Mouse (Mus musculus) right cerebral cortex, adult 2 months (tissue): ENCODE results near the gene Cpped1.

ENCODE experiments used
- DNase-seq, 2 experiments: peaks; one replicate each; pipeline ENCODE4 v3.0.0; 2021 to 2022; ENCODE audit warnings: low spot score in 2 of 2

Gene Cpped1

DNA sequence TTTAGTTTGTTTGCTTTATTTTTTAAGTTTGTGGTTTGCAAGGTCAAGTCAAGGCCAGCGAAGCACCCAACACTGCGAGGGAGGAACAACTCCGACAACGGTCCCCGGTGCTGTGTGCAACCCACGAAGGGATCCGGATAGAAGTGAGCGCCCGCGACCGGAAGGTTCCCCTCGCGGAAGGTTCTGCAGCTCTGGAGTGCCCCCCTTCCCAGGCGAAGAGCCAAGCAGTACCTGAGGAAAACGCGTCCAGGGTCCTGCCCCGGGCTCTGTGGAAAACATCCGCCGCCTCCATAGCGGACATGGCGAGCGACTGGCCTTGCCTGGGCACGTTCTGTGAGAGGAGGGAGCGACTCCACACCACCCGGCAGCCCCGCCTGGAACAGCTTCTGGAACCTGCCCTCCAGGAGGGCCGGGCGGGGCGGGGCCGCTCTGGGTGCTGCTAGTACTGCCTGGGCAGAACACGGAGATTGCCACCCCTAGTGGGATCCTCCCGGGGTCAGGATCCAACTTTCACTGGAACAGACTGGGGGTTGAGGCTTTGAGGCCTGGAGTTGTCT is at the start of gene Cpped1:
Cpped1 (minus strand) TSS at position 411 of the 557 bp plus-strand sequence.
- DNase-seq, result peak; percentile 89 to 90

DNA sequence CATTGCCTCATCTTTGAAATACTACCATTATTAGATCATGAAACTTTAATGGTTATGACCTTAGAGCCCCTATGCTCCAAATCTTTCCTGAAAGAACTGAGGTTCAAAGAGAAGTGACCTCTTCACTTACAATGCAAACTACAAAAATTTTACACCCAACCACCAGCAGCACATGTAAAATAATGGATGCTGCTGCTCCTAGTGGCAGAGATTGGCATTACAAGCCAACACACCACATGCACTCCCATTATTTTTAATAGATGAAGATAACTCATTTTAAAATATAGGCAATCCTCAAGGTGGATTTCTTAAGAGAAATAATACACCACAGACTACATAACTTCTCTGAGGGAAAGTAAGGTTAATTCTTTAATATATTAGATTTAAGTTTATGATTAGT is 31.2 kb upstream of the Cpped1 start:
- DNase-seq, result peak; percentile 55 to 57

DNA sequence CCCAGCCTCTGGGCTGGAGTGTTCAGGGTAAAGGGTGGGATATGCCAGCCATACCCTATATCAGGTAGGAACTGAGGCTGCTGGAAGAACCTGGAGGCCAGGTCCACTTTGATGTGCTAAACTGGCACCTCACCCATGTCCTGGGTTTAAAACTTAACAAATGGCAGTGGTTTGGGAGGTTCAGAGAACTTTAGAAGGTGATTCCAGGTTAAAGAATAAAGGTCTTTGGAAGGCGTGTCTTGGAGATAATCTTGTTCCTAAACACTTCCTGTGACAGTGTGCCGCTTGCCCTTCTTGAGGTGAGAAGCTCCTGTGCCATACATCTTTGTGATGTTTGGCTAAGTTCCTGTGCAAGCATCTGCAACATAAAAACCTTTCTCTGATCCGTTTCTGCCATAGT is 1.6 kb upstream of the Cpped1 start:
- DNase-seq, result no peak

DNA sequence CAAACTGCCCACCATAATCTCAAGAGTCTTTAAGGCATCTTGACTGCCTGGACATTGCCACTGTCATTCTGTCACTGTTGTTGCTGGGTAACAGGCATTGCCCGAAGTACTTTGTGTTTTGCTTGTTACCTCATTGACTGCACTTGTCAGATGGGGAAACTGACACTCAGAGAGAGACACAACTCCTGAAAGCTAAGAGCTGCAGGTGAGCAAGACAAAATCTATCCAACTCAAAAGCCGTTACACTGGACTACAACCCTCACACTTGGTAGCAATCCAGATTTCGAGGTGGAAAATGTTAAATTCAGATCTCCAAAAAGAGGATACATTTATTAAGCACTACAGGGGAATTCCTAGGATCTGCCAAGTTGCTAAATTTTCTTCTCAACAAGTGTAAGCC is 572 bp upstream of the Cpped1 start:
- no peak for DNase-seq

DNA sequence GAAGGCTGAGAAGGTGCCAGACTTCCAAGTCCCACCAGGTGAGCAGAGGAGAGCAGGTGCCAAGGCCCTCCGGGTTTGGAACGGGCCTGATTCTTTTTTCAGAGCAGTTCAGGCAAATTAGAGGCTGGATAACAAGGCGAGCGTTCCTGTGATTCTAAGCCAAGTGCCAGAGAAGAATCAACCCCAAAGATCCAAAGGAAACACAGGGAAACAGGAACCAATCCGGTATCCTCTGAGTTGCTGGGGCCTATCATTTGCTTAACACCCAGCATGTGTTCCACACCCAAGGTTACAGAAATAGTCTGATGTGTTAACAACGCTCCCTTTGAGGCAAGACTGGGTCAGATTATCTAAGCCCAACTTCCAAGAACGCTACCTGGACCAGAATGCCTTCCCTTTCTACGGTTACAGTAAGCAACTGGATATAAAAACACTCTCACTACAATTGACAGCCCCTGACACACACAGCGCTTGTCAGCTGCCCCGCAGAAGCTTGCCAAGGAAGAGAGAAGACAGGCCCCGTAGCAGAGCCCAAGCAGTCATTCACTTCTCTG is 707 bp downstream of the Cpped1 start:
- DNase-seq, result no peak

DNA sequence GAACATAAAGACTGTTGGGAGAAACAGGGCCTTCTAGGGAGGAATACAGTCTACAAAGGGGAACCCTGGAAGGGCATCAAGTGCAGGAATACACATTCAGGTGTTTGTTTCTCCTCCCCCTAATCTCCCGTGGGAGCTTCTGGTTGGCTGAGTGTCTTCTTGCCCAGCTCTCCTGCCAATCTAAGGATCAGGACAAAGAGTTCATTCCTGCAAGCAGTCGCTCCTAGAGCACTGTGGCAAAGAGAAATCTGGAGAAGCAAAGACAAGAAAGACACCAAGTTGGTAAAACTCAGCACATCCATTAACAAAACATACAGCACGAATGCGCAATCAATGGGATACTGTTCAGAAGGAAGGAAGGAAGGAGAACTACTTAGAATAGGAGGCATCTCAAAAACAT is 1.4 kb downstream of the Cpped1 start:
- no peak for DNase-seq

DNA sequence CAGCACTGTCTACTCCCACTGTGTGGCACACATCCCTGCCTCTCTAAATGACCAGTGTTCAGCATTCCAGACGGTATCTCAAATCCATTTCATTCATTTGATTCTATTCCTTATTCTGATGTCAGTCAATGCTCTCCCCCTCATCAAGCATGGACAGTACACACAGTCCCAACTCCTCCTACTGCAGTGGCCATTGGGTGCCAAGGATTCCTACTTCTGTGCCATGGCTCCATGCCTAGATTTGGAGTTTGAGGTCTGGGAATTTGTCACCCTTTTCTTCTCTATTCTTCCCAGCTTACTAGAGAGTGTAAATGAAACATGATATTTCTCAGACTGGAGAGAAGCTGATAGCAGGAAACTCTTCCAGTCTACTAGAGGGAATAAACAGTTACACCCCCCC is 2.3 kb downstream of the Cpped1 start:
- DNase-seq, result no peak

DNA sequence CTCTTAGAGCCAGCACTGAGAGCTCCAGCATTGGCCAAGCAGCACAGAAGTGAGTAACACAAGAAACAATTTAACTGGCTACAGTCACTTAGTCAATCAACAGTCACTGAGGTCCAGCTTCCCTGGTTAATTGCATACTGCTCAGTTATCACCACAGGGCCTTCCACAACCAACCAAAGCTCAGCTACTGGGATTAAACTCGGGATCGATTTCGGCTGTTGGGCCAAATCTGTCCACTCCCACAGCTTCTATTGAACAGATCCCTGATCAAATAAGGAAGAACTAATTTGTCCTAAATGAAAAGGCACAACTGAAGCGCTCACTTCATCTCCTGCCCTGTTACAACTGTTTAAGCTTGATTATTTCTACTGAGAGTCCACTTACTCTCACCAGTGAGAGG is 4.0 kb downstream of the Cpped1 start:
- DNase-seq, result no peak

DNA sequence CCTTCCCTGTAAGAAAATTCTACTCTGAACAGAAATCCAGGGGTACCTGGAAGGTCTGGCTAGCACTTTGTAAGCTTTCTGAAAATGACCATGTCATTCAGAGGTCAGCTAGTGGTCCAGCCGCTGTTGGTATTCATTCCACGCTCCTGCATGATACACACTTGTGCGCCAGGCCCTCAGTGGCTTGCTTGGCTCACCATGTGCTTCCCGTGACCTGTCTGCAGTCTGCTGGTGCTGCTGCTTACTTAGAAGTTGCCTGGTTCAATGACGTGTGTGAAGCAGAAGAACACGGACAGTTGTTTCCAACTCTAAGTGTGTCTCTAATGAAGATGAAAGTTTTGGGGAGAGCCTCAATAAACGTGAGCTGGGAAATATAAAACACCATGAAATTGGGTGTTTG is 7.2 kb downstream of the Cpped1 start:
- DNase-seq, result no peak

DNA sequence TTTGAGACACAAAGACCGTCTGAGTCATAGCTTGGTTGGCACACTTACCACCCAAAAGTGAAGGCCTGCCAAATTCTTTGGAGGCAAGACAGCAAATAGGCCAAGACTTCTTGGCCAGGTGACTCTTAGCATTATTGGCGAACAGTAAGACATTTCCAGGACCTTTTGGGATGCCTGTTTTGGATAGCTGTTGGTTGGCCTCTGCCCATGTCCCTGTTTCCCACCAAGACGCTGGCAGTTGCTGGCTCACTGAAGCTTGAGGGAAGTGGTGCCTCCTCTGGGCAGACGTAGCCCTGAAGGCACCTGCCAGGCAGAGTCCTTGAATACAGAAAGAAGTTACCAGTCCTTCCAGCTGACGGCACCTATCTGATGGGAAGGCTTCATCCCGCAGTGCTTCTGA is 8.9 kb downstream of the Cpped1 start:
- DNase-seq, result no peak

DNA sequence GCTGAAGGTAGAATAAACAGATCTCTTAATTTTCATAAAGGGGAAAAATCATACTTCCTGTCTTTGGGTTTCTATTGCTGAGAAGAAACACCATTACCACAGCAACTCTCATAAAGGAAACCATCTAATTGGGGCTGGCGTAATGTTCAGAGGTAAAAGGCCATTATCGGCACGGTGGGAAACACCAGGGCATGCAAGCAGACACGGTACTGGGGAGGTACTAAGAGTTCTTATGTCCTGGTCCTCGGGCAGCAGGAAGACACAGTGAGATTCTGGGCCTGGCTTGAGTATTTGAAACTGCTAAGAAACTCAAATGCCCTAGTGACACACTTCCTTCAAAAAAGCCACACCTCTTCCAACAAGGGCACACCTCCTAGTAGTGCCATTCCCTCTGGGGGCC is 12.8 kb downstream of the Cpped1 start:
- DNase-seq, result no peak

DNA sequence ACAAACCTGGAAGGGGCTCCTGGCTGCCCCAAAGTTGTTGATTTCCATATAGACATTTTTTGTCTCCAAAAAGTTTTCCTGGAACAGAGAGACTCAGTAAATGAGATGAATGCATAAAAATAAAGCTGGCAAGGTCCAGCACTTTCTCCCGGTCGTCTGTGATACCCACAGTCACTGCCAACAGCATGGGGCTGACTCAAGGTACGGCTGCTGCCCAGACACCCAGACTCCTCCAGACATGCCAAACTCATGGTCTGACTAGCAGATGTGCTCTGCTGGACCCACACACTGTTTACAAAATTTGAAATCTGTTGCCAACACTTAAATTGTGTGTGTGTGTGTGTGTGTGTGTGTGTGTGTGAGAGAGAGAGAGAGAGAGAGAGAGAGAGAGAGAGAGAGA is 14.4 kb downstream of the Cpped1 start:
- no peak for DNase-seq

DNA sequence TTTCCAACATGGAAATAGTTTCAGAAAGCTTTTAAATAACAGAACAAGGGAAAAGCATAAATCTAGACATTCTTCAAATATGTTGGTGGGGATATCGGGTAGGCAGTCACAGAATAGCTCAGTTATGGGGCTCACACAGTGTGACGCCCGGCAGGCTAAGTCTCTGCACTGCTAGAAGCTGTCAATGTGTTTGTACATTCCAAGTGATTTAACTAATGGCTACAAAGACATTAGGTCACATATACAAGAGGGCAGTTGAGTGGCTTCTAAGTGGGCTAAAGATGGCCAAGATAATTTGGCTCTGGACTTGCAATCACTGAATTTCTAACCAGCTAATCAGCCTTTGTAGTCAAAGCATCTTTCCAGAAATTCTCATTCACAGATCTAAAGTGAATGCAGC is 19.1 kb downstream of the Cpped1 start:
- no peak for DNase-seq

DNA sequence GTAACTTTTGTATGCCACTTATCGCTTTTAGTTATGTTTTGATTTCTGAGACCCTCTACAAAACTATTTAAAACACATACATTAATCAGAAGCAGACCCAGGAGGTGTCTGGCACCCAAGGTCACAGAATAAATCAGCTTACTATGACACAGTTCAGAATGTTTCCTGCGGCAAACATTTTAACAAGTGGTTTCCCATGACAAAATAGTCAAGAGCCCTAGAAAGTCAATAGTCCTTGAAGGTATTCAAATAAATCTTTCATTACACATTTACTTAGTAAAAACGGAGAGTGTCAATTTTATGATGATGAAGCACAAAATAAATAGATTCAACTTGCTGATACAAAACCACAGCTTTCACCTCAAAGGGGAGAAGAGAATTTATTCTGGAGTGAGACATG is 19.5 kb downstream of the Cpped1 start:
- no peak for DNase-seq

DNA sequence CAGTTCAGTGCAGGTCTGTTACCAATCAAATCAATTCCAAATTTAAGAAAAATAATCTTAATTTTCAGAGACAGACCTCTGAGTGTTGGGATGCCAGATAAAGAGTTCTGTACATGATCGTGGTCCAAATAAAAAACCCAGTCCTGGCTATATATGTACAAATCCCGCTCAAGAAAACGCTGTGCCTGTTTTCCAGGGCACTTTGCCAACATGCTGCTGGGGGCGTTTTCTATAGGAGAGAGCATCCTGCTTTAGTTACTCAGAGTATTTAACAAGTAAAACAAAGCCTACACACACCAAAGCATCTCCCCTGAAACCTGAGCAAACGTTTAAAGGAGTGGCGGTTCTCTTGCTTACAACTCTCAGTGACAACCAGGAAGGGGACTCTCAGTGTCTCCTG is 27.4 kb downstream of the Cpped1 start:
- peak; percentile 44 to 62 for DNase-seq

DNA sequence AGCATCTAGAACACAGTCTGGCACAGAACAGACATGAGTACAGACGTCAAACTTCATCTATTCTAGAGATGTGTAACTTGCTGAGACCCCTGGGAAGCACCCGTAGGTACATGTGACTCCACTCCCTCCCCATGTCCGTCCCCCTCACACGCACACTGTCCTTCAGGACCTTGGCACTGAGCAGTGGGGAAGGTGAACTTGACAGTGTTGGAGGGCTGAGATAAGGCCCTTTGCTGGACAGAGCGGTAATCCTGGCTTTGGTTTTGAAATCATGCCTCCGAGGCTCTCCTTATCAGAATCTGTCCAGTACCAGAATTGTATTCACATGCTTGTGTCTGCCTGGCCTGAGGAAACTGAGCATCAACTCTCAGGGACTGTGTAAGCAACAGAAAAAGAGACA is 28.8 kb downstream of the Cpped1 start:
- DNase-seq, result no peak

DNA sequence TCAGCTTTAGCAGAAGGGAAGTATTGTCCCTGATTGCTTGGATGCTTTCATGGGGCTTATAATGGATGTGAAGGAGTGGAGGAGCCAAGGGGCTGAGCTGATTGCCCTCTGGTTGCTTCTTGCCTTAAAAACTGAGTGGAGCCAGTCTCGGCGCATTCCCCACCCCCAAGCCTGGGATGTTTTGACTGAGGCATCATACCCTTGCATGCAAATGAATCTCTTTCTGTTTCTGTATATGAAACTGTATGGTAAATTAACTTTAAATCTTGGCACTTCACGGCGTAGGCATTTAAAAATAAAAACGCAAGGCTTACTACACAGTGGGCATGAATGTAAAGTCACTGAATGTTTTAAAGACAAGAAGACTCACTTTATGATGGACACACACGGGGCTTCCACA is 30.0 kb downstream of the Cpped1 start:
- no peak for DNase-seq

DNA sequence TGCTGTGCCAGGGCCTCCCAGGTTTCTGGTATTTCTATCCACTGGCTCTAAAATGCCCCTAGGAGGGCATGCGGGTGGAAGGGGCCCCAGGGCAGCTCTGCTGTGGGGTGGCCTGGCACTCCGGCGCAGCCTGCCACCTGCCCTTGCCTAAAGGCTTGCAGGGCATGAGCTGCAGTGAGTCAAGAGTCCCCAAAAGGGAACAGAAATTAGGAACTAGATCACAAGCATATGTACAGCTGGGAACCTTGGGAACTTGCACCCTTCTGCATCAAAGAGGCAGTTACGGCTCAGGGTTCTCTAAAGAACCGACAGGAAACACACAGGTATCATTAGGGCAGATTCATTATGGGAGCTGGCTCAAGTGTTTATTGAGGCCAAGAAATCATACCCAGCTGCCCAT is 34.0 kb downstream of the Cpped1 start:
- no peak for DNase-seq

DNA sequence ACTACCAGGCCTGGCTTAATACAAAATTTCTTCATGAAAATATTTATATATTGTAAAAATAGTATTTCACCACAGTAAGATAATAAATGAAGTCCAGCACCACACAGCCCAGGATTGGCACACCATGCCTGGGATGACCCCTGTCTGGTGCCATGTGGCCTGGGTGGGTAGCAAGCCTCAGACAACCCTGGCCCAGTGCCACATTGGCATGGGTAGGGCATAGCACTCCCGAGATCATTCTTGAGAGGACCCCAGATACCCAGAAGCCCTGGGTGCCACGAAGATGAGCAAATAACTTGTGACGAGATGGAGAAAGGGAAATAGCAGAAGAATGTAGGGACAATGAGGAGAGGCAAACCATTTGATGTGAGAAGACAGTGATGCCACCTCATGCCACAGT is 36.0 kb downstream of the Cpped1 start:
- no peak for DNase-seq

DNA sequence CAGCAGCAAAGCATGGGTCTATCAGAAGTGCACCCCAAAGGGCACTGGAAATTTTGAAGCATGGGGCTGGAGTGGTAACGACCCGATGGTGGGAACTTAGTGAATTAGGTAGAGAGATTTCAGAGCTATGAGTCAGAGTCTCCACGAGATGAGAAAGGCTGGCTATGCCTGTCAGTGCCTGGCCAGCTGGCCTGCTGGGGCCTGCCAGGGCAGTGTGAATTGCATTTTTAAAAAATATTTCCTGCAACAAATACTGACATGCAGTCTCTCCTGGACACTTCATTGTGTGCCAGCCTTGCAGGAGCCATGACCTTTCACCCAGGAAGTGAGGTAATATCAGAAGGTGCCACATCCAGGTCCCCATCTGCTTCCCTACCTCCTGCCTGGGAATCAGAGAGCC is 40.8 kb downstream of the Cpped1 start:
- no peak for DNase-seq

DNA sequence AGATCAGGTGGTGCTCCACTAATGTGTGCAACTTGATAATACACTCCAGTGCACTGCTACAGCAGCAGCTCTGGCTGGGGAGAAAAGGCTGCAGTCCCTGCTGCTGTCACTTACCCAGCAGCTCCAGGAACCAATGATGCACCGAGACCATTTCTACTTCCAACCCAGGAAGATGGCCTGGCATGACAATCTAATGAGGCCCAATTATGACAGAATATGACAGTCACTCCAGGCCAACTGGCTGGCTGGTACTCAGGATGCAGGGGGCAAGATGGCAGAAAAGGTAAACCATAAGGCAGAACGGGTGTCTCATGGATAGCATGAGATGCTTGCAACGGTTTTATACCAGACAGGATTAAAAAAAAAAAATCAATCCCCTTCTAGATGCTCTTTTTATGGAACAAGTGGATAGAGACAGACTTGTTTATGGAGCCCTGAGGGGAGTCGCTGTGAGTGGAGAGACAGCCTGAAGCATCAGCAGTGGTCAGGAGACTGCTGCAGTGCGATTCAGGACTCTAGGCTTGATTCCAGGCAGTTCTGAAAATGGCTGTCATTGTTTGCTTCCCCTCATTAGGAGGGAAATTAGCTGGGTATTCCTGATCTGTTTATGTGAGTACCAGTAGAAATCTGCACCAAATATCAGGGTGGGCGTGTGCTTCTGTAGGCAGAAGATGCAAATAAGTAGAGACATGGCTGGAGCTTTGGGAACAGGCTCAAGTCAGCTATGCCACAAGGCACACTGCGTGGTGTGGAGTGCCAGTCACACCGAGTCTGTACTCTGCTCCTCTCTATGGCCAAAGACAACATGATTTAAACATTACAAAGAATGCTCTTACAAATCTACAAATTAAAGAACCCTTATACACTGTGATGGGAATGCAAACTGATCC is 56.3 kb downstream of the Cpped1 start:
- DNase-seq, result no peak

DNA sequence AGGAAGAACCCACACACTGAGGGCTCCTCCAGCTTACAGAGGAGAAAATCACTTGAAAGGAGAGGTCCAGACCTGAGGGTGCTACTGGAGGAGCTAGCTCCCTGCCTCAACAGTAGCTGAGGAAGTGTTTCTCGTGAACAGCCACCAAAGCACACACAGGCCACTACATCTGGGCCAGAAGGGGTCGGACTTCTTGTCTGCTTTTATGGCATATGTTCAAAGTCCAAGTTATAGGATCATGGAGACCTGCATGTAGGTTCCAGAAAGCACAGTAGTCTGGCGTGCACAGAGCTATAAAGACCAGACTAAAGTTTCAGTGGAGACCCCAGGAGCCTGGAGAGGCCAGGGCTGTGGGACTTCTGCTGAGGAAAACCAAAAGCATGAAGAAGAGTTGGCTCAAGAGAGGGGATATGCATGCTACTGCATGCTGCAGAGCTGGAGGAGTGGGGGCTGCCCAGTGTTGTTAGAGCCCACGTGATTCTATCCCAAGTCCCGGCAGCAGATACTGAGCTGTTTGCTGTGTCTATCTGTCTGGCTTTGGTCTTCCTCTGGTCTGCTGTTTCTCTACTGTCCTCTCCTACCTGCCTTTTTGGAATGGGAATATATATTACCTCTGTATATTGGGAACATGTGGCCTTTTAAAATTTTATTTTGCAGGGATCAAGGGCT is 60.1 kb downstream of the Cpped1 start:
- no peak for DNase-seq

DNA sequence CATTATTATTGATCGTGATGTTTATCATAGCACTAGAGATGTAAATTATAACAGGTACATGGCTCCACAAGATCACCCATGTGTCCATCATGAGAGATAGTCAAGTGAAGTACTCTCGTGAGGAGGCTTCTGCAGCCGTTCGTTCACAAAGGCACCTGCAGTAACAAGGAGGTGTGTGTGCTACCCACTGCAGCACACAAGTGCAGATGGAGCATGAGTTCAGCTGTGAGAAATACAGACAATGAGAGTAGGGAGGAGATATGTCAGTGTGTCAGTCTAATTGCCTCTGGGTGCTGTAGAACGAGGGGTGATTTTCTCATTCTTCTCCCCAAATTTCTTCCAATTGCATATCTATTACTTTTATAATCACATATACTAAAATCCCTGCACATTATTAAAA is 63.9 kb downstream of the Cpped1 start:
- DNase-seq, result no peak
